Mouse (Mus musculus) kidney, adult 2 months (tissue): Measurements from ENCODE around the gene Lrrc63. TPM values are rescaled to one million over a fixed set of nuclear protein-coding genes. Genes with fewer than 3 reads are reported as not detected.
"Not testable (repeated sequence)": the region's sequence is repeated elsewhere in the genome, so short reads cannot be mapped to it uniquely, and the experiment has no call there.

Source experiments
- DNase-seq: peaks from one replicate; pipeline ENCODE4 v3.0.0; 2021
- H3K27ac ChIP-seq: fragments of 200-500 bp; 2 replicates; pipeline ENCODE4 v1.5.1; 2012; ENCODE audit warnings: low read depth, low read length, control low read depth, inconsistent platforms; ENCODE audit not compliant: insufficient read depth
- H3K27me3 ChIP-seq: fragments of 200-500 bp; replicated peaks from 2 replicates; pipeline ENCODE4 v1.6.1; 2012; ENCODE audit warnings: mild to moderate bottlenecking, moderate library complexity, low read length, inconsistent platforms; ENCODE audit not compliant: control insufficient read depth, insufficient read depth
- H3K36me3 ChIP-seq: fragments of 200-500 bp; 2 replicates; pipeline ENCODE4 v1.6.1; 2012; ENCODE audit warnings: mild to moderate bottlenecking, moderate library complexity, low read length, inconsistent platforms; ENCODE audit not compliant: control insufficient read depth, insufficient read depth
- H3K4me1 ChIP-seq: fragments of 200-500 bp; 2 replicates; pipeline ENCODE4 v1.6.1; 2011; ENCODE audit warnings: low read length; ENCODE audit not compliant: control insufficient read depth, insufficient read depth
- H3K4me3 ChIP-seq: fragments of 200-500 bp; 2 replicates; pipeline ENCODE4 v1.5.1; 2011; ENCODE audit warnings: mild to moderate bottlenecking, low read depth, low read length, control low read depth; ENCODE audit not compliant: insufficient read depth
- CTCF ChIP-seq: fragments of 200-500 bp; conservative IDR thresholded peaks from 2 replicates; pipeline ENCODE4 v1.5.1; 2011; ENCODE audit warnings: low read depth, mild to moderate bottlenecking, control low read depth, low read length, moderate library complexity, mixed read lengths; ENCODE audit not compliant: insufficient read depth, insufficient read length
- POLR2A ChIP-seq: fragments of 200-500 bp; IDR thresholded peaks from one replicate; pipeline ENCODE4 v1.6.1; 2011; ENCODE audit warnings: low read depth, low read length, control low read depth
- WGBS: fragments of 180-500 bp; shearing (Covaris S2); methylation state at CpG from one replicate; pipeline ENCODE4 v1.1.7; 2018; 5-methylcytosine and 5-hydroxymethylcytosine counted together
- polyA plus RNA-seq: library from polyadenylated mRNA; depleted of rRNA; stranded (reverse); fragments of >200 nt; gene quantifications from 2 replicates; pipeline ENCODE4 v1.2.3, GENCODE M21; 2012

The Lrrc63 gene
- polyA plus RNA-seq, 1 experiment, result not detected

- 89% methylated on average over 2 of the region's 2 CpGs for WGBS
- no peak for TF ChIP-seq POLR2A
- no peak for TF ChIP-seq CTCF
- Histone ChIP-seq H3K4me3 (no peak overlapping the region), H3K27ac (no peak overlapping the region), H3K36me3 (no peaks in the 10 kb centered on the region), H3K4me1 (no peaks in the 10 kb centered on the region), H3K27me3 (no peaks in the 10 kb centered on the region)
- no peak for DNase-seq
Measured at GRCm38 (mm10) chr14:75159375-75159774, 28.7 kb upstream of the Lrrc63 start.

GRCm38 (mm10) chr14:75154481-75154880, 23.8 kb upstream of the Lrrc63 start:
- H3K27ac ChIP-seq, result no peak overlapping the region
- no peaks in the 10 kb centered on the region for H3K4me1 ChIP-seq
- H3K4me3 ChIP-seq, result no peak overlapping the region
- no peaks in the 10 kb centered on the region for H3K36me3 ChIP-seq
- no peak for DNase-seq
- 84% methylated on average over 8 of the region's 8 CpGs for WGBS
- TF ChIP-seq POLR2A, result no peak
- TF ChIP-seq CTCF, result no peak
- H3K27me3 ChIP-seq, result no peaks in the 10 kb centered on the region

DNA sequence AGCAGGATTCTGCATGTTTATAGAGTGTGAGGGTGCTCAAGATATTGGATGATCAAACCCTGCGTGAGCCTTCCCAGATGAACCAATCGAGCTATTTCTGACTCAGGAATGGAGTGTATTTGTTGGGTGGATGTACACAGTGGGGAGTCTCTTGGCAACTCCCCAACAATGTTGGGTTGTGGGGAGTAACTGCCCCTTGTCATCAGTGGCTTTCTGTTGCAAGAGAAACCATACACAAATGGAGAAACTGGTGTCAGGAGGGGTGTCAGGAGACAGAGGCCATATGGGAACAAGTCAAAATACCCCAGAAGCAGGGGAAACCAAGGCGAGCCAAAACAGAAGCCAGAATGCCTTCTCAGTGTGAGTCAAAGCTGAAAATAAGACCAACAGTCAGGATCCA, 20.5 kb upstream of the Lrrc63 start:
- Histone ChIP-seq H3K36me3 (no peaks in the 10 kb centered on the region), H3K27ac (no peak overlapping the region), H3K4me3 (no peak overlapping the region), H3K27me3 (no peaks in the 10 kb centered on the region), H3K4me1 (no peaks in the 10 kb centered on the region)
- no peak for DNase-seq
- WGBS, result 82% methylated on average over 3 of the region's 3 CpGs
- no peak for TF ChIP-seq POLR2A
- no peak for TF ChIP-seq CTCF

- Histone ChIP-seq H3K27ac (no peak overlapping the region), H3K4me1 (no peaks in the 10 kb centered on the region), H3K36me3 (no peaks in the 10 kb centered on the region), H3K4me3 (no peak overlapping the region), H3K27me3 (no peaks in the 10 kb centered on the region)
- TF ChIP-seq POLR2A, result no peak
- no peak for TF ChIP-seq CTCF
- DNase-seq, result no peak
- 73% methylated on average over 2 of the region's 2 CpGs for WGBS
Measured at GRCm38 (mm10) chr14:75150653-75151052, 20.0 kb upstream of the Lrrc63 start.

- TF ChIP-seq POLR2A (no peak), CTCF (no peak)
- H3K4me1 ChIP-seq, result no peaks in the 10 kb centered on the region
- 66% methylated on average over 9 of the region's 9 CpGs for WGBS
- H3K36me3 ChIP-seq, result no peaks in the 10 kb centered on the region
- DNase-seq, result peak; percentile 40
- H3K4me3 ChIP-seq, result no peak overlapping the region
- no peaks in the 10 kb centered on the region for H3K27me3 ChIP-seq
- H3K27ac ChIP-seq, result no peak overlapping the region
Measured at GRCm38 (mm10) chr14:75148229-75148628, 17.5 kb upstream of the Lrrc63 start.

DNA sequence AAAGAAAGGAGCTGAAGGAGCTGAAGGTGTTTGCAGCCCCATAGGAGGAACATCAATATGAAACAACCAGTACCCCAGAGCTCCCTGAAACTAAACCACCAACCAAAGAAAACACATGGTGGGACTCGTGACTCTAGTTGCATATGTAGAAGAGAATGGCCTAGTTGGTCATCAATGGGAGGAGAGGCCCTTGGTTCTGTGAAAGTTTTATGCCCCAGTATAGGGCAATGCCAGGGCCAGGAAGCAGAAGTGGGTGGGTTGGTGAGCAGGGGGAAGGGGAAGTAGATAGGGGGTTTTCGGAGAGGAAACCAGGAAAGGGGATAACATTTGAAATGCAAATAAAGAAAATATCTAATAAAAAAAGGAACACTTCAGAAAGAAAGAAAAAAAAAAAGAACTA, 17.0 kb upstream of the Lrrc63 start:
- H3K4me1 ChIP-seq, H3K4me3 ChIP-seq, H3K36me3 ChIP-seq, H3K27me3 ChIP-seq, DNase-seq, H3K27ac ChIP-seq: not testable (repeated sequence)
- WGBS, result 77% methylated on average over 2 of the region's 2 CpGs

GRCm38 (mm10) chr14:75139225-75139624, 8.5 kb upstream of the Lrrc63 start:
- TF ChIP-seq POLR2A (no peak), CTCF (no peak)
- WGBS, result 83% methylated on average over 2 of the region's 2 CpGs
- Histone ChIP-seq H3K4me1 (no peaks in the 10 kb centered on the region), H3K27ac (no peak overlapping the region), H3K27me3 (no peaks in the 10 kb centered on the region), H3K4me3 (no peak overlapping the region), H3K36me3 (no peaks in the 10 kb centered on the region)
- DNase-seq, result no peak

DNA sequence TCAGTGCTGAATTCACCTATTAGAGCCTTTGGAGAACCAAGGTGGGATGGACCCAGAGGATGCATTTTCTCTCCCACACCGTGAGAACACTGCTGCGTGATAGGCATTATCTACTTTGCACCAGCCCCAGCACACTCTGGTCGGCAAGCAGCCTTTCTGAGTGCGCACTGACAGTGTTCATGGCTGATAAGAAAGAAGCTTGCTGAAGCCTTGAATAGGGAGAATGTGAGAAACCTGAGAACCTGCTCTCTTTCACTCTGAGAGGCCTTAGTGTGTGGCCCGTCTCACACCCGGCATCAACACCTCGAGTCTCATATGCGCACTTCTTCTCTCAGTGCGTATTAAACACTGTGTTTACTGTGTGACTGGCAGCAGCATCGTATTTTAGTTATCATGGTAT, 7.8 kb upstream of the Lrrc63 start:
- DNase-seq, result no peak
- whole genome bisulfite sequencing, result 84% methylated on average over 10 of the region's 10 CpGs
- Histone ChIP-seq H3K4me3 (no peak overlapping the region), H3K36me3 (no peaks in the 10 kb centered on the region), H3K27me3 (no peaks in the 10 kb centered on the region), H3K4me1 (no peaks in the 10 kb centered on the region), H3K27ac (no peak overlapping the region)
- TF ChIP-seq CTCF (no peak), POLR2A (no peak)
